Mouse (Mus musculus): Measurements from ENCODE around the gene Gngt2.
A peak's percentile ranks its signal among the peaks of the same experiment; 100 is the strongest.

The Gngt2 gene

DNA sequence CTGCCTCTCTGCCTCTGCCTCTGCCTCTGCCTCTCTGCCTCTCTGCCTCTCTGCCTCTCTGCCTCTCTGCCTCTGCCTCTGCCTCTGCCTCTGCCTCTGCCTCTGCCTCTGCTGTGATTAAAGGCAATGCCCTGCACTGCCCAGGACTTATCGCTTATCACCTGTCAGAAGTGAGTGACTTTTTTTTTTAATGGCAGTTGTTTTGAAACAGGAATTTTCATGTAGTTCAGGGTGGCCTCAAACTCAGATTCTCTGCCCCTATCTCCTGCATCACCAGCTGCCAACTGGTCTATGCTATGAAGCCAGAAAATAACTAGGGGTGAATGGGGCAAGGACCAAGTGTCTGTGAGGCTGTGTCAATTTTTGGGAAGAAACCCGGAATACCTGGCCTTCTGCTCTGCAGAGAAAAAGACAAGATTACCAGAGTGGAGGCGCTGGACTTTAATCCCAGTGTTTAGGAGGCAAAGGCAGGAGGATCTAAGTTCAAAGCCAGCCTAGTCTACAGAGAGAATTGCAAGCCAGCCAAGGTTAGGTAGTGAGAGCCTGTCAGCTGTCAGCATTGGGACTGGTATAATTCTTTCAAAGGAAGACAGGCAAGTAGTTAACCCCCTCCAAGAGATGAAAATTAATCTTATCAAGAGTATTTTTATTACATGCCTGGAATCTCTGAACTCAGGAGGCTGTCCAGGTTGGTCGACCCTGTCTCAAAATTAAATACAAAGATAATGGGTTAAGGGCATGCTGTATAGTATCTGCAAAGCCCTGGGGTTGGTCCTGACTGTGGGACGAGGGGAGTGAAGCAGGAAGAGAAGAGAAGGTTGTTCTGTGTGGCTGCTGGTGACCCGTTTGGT lies 10.5 kb upstream of the Gngt2 start:
- no peak for DNase-seq

DNA sequence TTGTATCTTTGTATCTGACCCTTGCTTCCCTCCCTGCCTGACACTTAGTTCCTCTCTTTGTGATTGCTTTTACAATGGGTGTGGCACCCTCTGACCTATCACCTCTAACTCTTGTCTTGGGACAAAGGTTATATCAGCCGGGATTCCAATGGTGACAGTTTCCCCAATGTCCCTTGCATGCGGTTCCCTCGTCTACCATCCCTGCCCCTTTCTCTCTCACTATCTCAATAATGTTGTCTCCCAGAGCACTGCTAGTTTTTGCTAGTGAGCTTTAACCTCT lies 9.9 kb upstream of the Gngt2 start:
- DNase-seq, result no peak

DNA sequence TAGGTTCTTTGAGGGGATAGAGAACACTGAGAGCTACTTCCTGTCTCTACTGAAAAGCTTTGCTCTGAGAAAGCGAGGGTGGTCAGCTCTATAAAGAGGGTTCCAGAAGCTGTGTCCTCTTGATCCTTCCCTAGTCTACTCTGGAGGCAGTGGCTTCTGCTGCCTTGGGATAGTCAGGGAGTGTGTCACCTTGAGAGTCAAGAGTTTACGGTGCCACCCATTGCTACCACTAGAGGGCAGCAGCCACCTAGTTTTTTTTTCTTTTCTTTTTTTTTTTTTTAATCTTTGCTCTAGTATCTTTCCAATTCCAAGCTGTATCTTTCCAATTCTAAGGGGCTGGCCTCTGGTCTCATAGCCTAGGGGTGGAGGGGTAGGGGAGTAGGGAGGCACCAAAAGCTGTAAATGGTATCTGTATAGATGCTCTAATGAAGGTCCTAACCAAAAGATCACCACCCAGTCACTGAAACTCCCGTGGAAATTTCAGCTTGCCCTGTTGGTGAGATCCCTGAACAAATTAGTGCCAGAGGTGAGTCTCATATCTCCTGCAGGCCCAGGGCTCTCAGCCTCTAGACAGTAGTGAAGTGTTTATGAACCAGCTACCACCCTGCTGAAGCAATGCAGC lies 9.4 kb upstream of the Gngt2 start:
- DNase-seq, result peak; percentile 80

DNA sequence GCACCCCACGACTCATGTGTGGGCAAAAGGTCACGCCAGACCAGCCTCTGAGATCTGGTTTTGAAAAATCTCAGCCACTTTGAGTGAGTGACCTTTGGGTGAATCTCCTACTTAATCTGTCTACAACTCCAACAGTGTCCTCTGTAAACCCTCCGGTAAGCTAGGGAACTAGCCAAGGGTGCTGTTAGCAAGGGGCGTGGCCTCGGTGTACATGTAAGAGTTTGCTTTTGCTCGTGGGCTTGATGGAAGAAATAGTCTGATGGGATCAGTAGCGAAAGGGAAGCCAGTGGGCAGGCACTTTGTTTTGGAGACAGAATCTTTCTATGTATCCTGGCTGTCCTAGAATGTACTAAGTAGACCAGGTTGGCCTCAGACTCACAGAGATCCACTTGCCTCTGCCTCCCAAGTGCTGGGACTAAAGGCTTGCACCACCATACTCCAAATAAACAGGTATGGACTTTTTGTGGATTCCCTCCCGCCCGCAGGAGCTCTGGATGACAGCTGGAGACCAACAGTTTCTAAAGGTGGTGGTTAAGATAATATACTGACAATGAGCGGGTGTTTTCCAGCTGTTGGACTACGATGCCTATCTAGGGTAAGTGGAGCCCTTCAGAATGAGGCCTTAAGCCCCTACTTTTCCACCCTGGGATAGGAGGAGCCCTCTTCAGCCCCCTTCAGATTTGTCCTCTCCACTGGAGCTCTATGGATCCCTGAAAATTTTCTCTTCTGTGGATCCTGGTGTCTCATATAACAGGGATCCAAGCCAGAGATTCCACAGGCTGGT lies 8.6 kb upstream of the Gngt2 start:
- no peak for DNase-seq

DNA sequence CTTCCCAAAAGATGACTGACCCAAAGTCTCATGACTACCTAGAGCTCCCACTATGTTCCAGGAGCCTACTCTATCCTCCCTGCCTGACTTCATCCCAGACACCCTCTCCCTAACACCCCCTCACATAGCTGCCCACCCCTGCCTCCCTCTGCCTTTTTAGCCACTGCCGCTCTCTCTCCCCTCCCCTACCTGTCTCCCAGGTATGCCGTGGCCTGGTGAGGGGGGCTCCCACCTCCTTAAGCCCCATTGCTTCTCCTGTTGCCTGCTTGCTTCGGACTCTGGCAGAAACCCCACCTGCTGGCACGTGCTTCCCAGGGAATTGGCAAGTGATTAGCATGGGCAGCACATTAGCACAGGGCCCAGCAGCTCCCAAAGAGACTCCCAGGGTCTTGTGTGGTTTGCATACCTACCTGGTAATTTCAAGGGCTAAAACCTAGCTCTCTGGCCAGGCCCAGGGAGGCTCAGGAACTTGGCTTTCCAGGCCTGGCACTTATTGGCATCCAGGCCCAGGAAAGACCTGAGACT lies 7.4 kb upstream of the Gngt2 start:
- no peak for DNase-seq

DNA sequence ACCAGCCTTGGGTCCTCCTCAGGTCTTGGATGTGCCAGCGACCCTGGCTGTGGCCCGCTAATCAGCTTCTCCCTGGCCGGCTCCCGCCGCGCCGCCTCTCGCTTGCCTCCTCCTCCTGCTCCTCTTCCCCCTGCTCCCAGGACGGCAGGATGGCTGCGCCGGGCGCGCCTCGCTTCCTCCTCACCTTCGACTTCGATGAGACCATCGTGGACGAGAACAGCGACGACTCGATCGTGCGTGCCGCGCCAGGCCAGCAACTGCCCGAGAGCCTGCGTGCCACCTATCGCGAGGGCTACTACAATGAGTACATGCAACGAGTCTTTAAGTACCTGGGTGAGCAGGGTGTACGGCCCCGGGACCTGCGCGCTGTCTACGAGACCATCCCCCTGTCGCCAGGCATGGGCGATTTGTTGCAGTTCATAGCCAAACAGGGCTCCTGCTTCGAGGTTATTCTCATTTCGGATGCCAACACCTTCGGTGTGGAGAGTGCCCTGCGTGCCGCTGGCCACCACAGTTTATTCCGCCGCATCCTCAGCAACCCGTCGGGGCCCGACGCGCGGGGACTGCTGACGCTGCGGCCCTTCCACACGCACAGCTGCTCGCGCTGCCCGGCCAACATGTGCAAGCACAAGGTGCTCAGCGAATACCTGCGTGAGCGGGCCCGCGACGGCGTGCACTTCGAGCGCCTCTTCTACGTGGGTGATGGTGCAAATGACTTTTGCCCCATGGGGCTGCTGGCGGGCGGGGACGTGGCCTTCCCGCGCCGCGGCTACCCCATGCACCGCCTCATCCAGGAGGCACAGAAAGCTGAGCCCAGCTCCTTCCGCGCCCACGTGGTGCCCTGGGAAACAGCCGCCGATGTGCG lies 6.4 kb upstream of the Gngt2 start:
- no peak for DNase-seq

DNA sequence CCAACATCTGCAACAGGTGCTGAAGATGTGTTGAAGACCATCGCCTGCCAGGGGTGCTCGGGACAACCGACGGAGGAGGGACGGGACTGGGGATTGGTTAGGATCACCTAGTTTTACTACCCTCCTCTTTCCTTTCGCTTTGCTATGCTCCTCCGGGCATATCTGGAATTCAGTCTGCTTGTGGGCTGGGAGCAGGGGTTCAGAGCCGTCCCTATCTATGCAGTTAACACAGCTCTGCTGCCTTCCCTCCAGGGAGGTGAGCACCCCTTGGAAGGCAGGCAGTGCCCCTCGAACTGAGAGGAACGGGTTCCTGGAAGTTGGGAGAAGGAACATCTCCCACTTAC lies 5.8 kb upstream of the Gngt2 start:
- DNase-seq, result no peak

DNA sequence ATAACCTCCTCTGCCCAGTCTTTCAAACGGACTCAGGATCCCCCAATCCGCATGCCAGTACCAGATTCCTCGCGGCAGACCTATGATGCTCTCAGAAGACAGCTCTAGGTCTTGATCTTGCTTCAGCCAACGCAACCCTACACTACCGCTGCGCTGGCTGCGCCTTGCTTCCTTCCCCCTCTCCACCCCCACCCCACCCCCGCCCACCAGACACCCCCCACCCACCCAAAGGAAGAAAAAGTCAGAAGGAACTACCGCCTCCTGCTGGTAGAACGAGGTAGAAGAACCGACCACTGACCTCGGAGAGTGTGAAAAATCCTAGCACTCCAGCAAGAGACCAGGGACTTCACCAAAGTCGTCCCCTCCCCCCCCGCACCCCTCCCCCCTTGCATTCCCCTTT lies 5.4 kb upstream of the Gngt2 start:
- no peak for DNase-seq

DNA sequence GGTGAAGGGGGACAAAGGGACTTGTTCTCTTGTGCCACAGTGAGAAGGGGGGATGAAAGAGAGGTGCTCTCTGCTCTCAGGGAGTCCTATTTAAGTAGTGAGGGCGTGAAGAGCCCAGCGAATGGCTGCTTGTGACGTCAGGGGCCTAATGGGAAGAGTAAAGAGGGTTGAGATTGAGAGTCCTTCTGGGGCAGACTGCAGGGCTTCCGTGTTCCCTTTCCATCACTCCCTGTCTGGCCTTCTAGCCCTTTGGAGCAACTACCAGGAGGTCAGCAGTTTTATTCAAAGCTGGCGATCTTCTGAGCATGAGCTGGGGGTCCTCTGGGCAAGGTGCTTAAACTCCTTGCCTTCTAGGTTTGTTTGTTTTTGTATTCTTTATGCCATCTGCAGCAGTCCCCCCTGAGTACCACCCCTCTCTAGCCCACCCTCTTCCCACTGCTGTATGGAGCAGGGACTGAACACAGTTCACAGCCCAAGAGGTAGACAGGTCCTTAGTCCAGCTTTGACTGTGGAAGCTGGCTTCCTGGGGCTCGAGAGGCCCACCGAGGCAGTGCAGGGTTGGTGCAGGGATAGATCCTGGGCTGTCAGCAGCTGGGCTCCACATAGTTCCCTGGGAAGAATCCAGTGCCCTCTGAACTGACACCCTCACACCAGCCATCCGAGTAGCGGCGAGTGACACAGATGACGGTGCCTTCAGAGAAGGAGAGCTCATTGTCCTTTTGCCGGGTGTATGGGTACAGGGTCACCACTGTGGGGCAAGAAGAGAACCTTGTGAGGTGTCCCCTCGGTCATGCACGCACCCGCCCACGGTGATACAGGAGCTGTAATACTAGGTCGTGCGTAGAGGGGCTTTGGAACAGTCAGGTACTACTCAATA lies 4.6 kb upstream of the Gngt2 start:
- no peak for DNase-seq

DNA sequence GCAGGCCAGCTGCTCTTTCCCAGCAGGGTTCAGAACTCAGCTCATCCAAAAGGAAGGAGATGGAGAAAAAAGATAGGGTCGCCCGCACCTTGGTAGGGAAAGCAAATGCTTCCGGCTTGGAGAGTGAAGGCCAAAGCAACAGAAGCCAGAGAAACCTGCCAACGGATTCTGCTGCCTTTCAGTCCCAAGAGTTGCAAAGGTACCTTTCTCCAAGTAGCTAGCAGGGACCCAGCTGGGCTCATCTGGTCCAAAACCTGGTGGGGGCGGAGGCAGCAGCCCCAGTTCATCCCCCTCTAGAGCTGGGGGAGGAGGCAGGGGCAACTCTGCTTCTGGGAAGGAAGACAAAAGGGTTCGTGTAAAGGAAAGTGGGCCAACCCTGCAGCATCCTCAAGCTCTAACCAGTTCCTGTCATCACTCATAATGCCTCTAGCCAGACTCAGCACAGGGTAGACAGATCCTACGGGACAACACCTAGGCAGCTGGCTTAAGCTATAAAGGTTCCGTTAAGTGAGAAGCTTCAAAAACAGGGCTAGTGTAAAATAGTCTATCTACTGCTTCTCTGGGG lies 3.9 kb upstream of the Gngt2 start:
- no peak for DNase-seq

DNA sequence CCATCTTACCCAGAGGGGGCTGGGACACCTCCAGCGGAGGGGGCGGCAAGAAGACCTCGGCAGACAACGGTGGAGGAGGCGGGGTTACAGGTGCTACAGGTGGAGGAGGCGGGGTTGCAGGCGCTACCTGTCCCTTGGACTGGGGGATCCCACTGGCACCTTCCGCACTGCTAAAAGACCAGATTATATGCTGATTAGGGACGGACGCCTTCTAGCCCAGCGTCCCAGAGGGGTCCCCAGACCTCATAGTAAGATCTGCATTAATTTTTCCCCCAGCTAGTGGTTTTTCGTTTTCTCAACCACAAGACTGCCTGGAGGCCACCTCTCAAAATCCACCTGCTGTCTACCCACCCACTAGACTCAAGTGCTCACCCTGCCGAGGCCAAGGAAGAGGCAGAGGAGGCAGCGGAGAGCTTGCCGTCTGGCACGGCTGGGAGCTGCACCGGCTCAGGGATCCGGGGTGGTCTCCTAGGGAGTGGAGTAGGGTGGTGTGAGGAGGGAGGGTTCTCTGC lies 3.3 kb upstream of the Gngt2 start:
- DNase-seq, result no peak

DNA sequence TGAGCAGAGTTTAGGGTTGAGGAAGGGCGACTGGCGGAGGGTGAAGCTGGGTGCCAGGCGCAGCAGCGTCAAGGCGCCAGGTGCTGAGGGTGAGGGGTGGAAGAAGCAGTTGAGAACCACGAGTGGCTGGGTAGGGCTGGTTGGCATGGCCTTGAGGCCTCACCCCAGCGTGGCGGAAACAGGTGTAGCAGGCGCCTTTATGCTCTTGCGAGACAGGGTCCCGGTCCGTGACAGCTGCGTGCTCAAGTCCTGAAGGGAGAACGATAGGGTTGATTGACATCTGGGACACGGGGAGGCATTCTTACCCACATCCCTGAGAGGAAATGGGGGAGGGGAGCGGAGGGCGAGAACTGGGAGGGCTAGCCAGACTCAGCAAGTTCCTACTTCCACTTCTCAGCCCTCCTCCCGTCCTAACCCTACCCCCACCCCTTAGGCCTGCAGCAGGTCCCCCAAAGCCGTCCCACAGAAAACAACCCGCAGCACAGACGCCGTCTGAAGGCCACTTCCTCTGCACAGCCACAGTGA lies 2.8 kb upstream of the Gngt2 start:
- DNase-seq, result peak; percentile 40

DNA sequence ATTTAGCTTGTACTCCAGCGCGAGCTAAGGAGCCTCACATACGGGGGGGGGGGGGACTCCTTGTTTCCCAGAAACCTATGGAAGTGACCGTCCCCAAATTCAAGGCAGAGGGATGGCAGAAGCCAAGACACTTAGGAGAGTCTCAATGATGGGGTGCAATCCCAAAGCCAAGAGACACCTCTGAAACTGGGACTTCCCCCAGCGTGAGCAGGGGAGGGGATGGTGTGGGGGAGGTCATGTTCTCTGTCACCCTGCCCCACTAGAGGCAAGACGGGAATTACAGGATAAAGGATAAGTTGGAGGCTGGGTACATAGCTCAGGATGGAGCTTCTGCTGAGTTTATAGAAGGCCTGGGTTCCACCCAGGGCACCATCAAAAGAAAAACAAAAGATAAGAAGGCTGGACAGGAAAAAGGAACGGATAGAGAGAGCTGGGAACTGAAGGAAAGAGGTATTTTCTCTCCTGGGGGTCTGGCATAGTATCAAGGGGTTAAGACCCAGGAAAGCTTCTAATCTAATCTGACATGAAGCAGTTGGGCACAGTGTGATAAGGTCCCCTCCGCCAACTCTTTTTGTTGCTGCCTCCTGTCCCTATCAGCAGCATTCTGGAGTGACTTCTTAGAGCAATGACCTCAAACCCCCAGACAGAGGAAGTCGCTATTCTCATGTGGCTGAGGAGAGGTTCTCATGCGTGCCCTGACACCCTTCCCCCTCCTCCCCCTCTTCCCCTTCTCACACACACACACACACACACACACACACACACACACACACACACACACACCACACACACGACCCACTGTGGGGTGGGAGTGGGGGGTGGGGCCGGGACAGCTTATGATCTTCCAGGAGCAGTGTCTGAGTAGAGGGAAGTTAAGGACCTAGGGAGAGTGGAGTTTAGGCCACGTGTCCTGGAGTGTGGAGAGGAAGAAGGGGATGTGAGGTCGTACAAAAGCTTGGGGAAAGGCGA lies 2.0 kb upstream of the Gngt2 start:
- no peak for DNase-seq

DNA sequence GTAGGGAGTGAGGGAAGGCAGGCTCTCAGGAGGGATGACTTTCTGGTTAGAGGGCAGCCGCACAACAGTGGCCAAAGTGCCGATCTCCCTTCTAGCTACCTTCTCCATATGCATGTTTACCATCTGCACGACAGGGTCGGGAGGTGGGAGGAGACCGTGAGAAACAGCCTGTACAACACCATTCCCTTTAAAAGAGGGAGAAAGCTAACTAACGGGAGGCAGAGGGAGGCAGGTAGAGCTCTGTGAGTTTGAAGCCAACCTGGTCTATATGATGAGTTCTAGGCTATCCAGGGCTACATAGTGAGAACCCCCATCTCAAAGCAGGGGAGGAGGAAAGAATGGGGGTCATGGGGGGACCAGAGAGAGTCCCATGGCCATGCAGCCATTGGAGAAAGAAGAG lies 1.2 kb upstream of the Gngt2 start:
- DNase-seq, result no peak

DNA sequence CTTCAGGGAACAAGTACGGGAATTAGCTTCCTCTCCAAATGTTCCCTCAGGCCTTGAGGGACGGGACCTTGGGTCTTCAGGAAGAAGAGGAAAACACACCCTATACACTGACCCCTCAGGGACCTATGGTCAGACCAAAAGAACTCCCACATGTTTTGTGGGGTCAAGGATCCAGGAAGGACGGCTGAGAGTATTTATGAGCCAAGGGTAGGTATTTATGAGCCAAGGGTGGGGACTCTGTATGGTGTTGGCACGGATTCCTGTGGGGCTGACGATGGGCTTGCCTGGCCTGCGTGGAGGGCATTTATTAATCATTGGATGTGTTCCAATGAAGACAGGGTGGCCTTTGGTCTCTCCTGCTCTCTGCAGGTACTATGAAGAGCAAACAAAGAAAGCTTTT lies 583 bp upstream of the Gngt2 start:
- DNase-seq, result no peak

DNA sequence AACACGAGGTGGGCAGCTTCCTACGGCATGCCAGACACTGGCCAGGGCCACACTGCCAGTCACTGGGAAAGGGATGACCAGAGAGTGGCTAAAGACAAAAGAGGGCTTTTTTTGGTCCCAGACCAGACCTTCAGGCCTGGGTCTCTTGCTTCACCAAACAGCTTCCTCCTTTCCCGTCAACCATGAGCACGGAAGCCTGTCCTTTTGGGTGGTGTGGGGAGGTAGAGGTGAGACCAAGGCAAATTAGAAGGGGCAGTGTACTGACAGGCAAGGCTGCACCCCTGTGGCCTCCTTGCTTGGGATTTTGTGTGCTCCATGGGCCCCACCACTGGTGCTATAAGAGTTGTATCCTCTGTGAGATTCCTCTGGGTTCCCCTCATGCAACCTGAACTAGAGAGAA lies 1.6 kb downstream of the Gngt2 start:
- no peak for DNase-seq

DNA sequence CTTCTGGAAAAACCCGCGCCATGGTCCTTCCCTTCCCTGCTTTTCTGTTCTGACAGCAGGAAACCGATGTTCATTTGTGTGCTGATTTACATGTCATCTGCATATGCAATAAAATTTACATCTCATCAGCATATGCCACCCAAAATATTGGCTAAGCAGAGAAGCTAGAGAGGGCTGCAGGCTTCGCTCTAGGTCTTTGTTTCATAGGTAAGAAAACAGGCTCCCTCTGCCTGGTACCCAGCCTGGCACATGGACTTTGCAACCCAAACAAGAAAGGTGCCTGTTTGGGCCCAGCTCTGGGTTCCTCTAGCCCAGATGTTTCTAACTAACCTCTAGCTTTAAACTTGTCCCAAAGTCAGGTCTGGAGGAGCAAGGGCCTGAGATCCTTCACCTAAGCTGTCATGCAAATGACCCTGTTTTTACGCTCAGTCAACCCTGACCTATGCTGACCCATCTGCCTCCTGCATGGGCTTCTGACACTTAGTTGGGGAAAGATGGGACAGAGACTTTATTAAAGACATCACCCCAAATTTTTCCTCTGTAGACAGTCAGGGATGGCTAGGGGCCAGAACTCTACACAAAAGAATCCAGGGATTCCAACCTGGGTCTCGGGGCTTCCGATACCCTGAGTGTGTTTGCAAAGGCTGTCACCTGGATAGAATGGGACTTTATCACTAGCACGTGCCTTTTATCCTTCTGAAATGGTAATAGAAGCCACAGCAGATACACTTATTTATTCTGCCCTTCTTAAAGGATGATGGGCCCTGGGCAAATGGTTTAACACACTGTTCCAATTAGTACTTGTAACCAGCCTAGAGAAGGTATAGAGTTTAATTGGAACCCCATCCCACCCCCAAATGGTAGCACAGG lies 2.2 kb downstream of the Gngt2 start:
- no peak for DNase-seq

DNA sequence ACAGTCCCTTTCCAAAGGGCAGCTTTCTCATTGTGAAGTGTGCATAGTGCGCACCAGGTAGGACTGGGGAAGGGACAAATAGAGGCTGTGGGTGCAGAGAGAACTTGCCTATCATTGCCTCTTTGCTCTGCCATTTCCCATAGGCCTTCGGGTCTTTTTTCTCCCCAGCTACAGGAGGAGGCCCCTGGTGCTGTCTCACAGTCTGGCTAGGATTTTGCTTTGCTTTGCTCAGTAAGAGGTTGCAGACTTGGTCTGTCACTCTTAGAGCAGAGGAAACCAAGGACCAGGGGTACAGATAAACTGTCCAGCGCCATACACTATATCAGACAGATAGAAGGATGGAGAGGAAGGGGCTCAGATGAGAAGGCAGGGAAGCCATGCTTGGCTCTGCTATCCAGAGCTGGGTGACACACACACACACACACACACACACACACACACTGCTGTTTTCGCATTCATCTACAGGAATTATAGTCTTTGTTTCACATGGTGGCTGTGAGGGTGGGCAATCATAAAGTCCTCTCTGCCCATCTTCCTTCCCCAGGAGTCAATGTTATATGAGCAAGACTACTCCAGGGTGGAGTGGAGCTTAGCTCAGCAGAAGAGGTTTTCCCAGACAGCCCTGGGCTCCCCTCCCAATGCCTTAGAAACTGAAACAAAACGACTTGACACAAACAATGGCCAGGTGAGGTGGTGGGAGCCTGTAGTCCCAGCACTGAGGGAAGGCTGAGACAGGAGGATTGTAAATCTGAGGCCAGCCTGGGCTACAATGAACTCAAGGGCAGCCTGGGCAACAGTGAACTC lies 3.9 kb downstream of the Gngt2 start:
- no peak for DNase-seq
